Mouse (Mus musculus) liver, embryonic 14.5 days (tissue): ENCODE data around the gene Efcab12.

Source experiments
- CTCF ChIP-seq: IDR thresholded peaks from 2 replicates; pipeline ENCODE4 v1.5.1; 2016; ENCODE audit warnings: antibody characterized with exemption, low read depth, control low read depth
- EP300 ChIP-seq: IDR thresholded peaks from 2 replicates; pipeline ENCODE4 v1.6.1; 2016; ENCODE audit warnings: antibody characterized with exemption, low read depth

DNA sequence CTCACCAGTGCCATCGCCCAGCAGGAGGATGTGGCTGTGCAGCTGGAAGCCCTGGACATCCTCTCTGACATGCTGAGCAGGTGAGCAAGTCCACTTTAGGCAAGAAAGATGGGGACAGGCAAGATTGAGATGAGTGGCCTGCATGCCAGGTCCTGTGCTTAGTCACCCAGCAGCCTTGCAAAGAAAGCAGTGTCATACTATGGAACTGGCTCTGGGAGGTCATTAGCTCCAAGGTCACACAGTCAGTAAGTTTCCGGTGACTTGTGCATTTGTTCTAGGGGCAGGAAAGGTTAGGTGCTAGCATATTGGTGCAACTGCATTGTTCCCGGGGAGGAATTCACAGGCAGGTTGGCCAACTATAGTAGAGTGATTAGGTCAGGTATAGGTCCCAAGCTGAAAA, 55.4 kb downstream of the Efcab12 start:
- no peak for TF ChIP-seq EP300
- TF ChIP-seq CTCF: no peak
